Mouse (Mus musculus) liver, postnatal 0 days (tissue): ENCODE data around the gene Ankrd35.

Experiments used
- CTCF ChIP-seq: sonication (generic); IDR thresholded peaks from 2 replicates; pipeline ENCODE4 v1.5.1; 2016; ENCODE audit warnings: antibody characterized with exemption, low read depth
- EP300 ChIP-seq: IDR thresholded peaks from 2 replicates; pipeline ENCODE4 v1.6.1; 2016; ENCODE audit warnings: antibody characterized with exemption, low read depth, mild to moderate bottlenecking

DNA sequence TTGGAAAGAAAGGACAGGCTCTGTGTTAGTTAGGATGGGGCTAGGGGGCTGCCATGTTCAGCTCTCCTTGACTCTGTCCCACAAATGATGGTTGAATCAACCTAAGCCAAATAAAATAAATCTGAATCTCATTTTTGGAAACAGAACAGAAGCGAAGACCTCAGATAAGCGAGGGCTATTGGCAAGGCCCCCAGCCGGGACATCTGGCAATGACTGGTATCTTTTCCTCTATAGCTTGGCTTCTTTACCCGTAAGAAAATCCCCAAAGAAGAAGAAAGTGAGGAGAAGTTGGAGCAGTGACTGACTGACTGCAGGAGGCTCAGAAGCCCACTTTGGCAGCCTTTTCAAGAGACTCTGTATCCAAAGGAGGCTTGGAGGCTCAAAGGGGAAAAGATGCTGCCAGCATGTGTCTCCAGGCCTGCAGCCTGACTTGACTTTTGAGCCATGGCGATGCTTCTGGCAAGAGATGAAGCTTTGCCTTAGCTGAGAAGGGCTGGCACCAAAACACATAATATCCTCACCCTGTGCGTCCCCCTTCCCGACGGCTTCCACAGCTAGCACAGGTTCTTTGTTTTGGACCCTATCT, 7.1 kb upstream of the Ankrd35 start:
- TF ChIP-seq CTCF (no peak), EP300 (no peak)
